Mouse (Mus musculus) adrenal gland, adult 2 months (tissue): ENCODE data around the gene Micu1. TPM values are rescaled to one million over a fixed set of nuclear protein-coding genes. Genes with fewer than 3 reads are reported as not detected.

Experiments
- DNase-seq: peaks from one replicate; pipeline ENCODE4 v3.0.0; 2021
- polyA plus RNA-seq: library from polyadenylated mRNA; depleted of rRNA; stranded (reverse); fragments of >200 nt; gene quantifications from 2 replicates; pipeline ENCODE4 v1.2.3, GENCODE M21; 2012
- total RNA-seq, 2 experiments: library from RNA; stranded (reverse); gene quantifications; 2 replicates each; pipeline ENCODE4 v1.2.3; 2021

The Micu1 gene
- total and polyA plus RNA-seq, 3 experiments: 46.5 to 74.9 (median 65.8) TPM

DNA sequence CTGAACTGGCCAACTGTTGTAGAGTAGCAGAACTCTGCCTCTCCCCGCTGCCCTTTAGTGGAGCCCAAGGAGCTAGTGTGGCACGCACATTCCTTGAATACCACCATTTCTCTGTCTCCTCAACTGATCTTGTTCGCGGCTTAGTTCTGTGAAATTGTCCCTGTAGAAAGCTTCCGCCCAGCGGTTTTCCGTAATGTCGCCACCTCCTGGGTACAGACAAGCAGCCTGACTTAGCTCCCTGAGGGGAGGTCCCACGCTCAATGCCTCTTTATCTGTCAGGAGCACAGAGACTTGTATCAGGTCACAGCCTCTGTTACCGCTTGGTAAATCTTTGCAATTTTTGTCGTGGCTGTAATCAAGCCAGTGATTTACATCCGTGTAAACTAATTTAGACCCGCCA lies 110.7 kb downstream of the Micu1 start:
- DNase-seq: no peak

DNA sequence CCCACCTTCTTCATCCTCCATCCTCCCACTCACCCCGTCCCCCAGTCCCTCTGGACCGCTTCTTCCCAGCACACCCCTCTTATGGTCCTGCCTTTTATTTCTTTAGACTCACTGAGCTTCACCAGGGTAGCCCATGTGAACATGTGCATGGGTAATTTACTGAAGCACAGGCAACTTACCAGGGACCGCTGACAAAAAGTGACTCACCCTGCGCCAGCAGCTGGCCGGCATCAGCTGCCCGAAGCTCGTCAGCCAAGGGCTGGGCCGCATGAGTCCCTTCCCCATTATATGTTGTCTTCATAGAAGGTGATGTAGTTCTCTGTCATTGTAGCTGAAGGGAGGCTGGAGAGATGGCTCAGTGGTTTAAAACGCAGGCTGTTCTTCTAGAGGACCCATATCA lies 111.5 kb downstream of the Micu1 start:
- no peak for DNase-seq

DNA sequence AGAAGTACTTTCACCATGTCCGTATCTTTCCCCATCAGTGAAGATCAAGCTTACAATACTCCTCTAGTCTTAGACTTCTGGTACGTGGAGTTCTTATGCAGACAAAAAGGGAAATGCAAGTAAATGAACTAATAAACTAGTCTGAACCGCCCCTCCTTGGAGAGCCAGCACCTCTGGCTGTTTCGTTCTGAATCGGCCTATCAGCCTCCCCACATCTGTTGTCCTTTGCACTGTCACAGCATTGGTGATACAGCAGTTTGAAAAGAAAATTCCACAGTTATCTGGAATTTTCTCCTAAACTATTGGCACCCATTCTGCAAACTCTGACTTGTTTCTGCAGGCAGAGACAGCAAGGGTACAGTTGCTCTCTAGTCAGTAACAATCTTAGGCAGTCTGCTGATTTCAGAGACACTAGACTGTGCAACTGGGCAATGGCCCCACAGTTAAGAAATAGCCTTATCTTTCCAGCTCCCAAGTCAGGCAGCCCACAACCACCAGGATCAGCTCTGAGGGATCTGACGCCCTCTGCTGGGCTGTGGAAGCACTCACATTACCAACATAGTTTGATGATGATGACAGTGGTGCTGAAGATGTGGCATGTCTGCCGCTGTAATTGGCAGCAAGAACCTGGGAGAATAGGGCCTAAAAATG lies 112.4 kb downstream of the Micu1 start:
- DNase-seq: peak; percentile 46

DNA sequence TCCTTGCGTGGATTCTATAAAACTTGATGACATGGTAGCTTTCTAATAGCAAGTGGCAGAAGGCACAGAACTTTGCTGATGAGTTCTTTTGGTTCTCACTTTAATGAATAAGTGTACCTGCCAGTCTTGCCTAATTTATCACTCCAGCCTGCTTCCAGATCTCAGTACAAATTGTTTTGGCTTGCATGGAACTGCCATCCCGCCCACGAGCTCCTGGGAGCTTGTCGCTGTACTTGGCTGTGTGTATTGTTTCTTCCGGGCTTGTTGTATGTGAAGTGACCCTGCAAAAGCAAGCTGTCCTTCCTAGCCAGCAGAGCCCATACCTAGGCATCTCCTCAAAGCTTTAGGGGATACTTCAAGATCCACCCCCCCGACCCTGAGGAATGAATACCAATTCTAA lies 114.3 kb downstream of the Micu1 start:
- no peak for DNase-seq

DNA sequence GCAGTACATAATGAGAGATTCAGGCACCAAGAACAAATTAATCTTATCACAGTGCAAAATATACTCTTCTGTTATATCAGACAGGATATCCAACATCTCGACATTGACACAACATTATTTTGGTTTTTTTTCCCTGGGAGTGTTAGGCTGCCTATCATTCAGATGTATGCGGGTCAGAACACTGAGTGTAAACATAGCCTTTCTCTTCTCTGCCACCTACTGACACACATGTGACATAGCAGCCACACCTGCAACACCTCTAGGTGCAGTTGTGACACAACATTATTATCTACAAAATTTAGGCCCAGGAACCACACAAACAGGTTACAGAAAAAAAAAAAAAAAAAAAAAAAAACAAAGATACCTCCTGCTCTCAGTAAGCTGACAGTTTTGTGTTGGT lies 115.3 kb downstream of the Micu1 start:
- no peak for DNase-seq

DNA sequence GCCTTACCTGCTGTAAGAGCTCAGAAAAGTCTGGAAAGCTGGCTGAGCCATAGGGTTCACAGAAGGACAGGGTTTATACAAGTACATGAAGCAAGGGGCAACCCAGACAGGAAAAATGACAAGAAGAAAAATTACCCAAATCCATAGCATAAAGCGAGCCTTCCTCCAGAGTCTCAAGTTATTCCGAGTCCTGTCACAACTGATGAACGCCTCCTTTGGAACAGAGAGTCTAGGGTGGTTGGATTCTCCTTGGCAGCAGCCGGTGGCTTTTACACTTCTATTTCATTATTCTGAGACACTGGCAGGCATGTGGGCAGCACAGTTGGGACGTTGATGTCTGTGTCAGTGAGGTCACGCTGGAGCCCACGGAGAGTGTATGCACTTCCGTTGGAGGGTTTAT lies 115.7 kb downstream of the Micu1 start:
- no peak for DNase-seq

- peak; percentile 59 for DNase-seq
Observed at GRCm38 (mm10) chr10:59819146-59819545, 116.9 kb downstream of the Micu1 start.

DNA sequence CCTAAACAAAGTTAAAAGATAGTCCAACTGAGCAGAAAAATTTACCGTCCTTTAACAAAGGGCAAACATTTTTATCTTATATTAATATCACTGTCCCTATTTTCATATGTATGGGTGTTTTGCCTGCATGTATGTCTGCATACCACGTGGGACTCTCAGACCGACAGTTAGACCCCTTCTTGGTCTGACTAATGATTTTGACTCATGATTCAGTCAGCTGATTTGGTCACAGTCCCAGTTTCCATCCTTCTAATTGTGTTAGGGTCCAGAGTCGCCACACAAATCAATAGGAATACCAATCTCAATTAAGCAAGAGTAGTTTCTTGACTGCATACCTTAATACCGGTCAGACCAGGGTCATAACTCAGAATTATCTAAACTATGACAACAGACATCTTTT lies 118.6 kb downstream of the Micu1 start:
- DNase-seq: no peak

GRCm38 (mm10) chr10:59821334-59822066 lies 119.2 kb downstream of the Micu1 start:
- no peak for DNase-seq

DNA sequence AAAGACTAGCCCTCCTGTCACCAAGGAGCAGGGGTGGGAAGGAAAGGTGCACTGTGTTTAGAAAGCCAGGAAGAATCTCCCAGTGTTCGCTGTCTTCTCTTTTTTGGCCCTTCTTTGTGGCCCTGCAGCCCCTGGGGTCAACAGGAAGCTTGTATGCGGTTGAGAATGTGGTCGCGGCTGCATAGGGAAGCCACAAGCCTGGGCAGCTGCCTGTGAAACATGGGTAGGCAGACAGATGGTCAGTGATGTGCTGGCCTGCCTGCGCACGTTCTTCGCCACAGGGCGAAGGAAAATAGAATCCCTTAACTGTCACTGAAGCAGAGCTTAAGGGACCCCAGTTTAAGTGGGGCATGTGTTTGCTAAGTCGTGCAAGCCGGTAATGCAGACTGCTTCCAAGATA lies 120.6 kb downstream of the Micu1 start:
- DNase-seq: no peak

GRCm38 (mm10) chr10:59825137-59825812 lies 123.0 kb downstream of the Micu1 start:
- DNase-seq: peak; percentile 77

GRCm38 (mm10) chr10:59829886-59830285 lies 127.6 kb downstream of the Micu1 start:
- DNase-seq: no peak

DNA sequence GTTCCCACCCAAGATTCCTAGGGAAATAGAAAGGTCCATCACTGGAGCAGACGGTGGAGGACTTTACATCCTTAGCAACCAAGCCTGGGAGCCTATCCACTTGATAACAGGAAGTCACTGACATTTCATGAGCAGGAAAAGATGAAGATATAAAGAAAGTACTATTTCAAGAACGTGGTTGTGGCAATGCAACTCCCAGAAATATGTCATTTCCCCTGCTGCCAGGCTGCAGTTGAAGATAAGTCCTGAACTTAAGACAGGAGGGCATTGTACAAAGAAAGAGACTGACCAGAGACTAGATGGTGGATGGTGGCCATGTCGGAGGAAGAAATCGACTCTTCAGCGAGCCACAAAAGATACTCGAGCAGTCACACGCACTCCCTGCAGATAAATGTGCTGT lies 129.7 kb downstream of the Micu1 start:
- DNase-seq: no peak

DNA sequence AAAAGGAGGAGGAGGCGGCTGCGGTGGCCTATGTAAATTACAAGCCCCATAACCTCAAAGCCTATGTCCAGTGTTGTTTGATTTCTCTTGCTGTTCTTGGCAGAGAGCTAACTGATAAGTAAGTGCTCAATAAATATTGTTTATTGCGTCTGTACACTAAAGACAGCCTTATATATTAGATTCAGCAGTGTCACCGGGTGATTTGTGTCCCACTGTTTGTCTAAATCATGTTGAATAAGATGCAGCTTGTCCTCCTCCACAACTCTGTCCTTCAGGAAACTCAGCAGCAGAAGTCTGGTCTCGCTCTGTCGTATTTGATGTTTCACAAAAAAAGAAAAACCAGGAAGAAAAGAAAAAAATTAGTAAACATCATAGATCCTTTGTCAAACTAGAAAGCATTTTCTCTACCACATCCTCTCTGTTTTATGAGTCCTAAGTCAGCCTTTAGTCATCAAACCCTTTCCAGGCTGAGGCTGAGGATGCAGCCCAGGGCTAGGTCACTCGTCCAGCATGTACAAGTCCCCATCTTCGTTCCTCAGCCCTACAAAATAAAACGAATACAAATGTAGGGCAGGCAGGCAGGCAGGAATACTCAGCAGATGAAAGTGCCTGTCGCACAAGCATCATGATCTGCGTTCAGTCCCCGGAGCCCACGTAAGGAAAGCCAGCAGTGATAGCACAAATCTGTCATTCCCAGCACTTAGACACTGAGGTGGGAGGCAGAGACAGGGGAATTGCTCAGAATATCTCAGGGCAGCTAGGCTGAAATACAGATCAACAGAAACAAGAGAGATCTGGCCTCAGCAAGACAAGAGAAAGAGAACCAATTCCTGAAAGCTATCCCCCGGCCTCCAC lies 133.3 kb downstream of the Micu1 start:
- no peak for DNase-seq

- no peak for DNase-seq
Observed at GRCm38 (mm10) chr10:59837490-59837889, 135.2 kb downstream of the Micu1 start.

DNA sequence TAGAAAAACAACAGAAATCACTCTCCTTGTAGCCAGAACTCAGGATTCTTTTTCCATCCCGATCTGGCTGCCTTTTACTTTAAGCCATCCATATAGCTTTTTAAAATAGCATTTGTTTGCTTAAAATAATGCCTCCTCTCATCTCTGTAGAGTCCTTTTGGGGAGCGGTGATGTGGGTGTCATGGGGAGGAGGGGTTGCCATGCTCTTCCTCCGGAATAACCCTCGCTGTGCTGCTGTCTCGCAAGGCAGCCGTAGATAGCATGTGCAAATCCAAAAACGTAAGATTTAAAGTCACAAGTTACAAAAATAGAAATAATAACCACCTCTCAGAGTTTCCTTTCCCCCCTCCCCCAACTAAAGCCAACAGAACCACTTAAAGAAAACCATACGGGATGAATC lies 139.2 kb downstream of the Micu1 start:
- DNase-seq: no peak

DNA sequence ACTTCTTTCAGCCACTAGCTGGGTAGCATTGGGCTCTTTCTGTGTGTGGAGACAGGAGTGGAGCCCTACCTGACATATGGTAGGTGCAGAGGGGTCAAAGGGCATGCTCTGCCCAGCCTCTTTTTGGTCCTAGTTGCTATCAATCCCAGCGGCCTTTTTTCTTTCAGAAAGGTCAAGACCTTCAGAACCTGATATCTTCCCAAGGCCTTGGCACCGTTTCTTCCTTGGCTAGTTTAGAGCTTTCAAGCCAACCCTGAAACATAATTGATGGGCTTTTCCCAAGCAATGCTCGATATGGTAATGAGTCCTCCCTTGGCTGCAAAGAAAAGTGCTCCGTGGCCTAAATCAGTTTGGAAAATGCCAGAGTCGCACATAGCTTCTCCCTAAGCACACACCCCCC lies 140.8 kb downstream of the Micu1 start:
- peak; percentile 79 for DNase-seq

DNA sequence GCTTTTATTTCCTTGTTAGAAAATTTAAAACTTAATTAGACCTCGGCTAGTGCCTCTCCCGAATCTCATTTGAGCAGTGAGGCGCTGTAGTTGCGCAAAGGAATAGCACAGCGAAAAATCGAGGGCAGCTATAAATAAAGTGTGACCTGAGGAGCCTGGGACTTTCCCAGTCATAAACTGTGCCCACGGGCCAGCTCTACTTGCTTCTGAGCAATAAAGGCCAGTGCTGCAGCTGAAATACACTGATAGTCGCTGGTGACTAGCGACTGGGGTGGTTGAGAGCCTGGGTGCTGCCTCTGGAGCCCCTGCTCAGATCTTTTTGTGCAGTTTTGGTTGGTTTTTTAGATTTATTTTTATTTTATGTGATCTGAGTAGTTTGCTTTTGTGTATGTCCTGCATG lies 142.4 kb downstream of the Micu1 start:
- peak; percentile 56 for DNase-seq

GRCm38 (mm10) chr10:59846416-59846815 lies 144.1 kb downstream of the Micu1 start:
- peak; percentile 44 for DNase-seq

DNA sequence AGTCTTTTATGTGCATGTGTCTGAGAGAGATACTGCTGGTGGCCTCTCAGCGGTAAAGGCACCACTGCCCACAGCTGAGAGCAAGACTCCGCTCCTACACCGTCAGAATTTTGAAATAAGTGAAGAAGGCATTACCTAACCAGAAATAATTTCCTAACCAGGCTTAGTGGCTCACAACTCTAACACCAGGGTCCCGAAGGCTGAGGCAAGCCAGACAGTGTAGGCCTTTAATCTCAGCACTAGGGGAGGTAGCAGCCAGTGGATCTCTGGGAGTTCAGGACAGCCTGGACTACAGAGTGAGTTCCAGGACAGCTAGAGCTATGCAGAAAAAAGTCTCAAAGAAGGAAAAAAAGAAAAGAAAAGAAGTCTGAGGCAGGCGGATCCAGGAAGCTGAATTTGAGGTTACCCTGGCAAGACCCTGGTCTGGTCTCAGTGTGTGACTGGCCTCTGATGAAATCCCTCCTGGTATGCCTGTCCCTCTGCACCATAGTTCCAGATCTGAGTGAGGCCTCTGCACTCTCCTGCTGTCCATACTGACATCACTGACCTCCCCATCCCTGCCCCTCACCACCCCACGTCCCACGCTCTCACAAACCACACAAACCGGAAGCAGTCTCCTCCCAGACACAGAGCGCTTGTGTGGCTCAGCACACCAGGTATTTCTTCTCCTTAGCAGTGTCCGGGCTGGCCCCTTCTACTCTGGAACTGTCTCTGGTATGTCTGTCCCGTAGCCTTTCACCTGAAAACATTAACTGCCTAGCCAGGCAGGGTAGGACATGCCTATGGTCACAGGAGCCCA lies 146.0 kb downstream of the Micu1 start:
- no peak for DNase-seq

DNA sequence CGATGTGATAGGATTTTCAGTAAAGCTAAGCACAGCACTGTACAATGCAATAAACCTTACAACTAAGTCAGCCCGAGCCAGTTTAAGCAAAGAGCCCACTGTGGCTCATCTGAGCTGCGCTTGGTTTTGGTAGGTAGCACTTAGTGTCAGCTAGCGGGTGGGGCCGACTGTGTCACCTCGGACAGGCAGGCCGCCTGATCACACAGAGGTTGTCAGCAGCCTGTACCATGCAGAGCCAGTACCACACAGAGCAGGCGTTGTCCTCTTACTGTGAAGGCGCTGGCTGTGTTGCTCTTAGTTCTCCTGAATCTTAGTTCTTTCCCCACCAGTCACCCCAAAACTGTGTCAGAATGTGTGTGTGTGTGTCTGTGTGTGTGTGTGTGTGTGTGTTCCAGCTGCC lies 146.7 kb downstream of the Micu1 start:
- DNase-seq: no peak

DNA sequence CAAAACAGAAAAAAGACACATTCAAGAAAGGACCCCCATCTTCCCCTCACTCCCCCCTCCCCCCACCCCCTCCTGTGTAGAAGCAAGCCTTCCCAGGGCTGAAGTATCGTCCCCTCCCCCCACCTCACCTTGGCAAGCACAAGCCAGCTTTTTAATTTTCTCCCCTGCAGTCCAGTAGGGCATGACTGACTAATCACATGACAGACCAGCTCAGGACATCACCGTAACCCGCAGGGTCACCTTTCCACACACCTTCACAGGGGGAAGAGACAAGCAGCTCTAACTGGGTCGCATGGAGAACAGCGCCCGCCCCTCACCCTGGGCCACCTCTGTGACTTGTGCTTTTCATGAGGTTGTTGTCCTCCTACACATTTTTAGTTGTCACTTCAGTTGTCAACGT lies 147.1 kb downstream of the Micu1 start:
- DNase-seq: no peak
